Mouse (Mus musculus): Measurements from ENCODE around the gene Necap1. TPM values are rescaled to one million over a fixed set of nuclear protein-coding genes. Genes with fewer than 3 reads are reported as not detected.

Necap1 gene
- 11.7 and 11.9 TPM in 2 replicates for total RNA-seq (2012; rRNA removed)
- 10 to 100 TPM in 1 of 2 experiments, not detected in 1; 19.1 TPM for polyA plus RNA-seq (2012; ENCODE audit: insufficient read depth in 1 of 2, insufficient read length in 2 of 2, low read depth in 1 of 2, low replicate concordance in 2 of 2, missing spikeins in 1 of 2)

DNA sequence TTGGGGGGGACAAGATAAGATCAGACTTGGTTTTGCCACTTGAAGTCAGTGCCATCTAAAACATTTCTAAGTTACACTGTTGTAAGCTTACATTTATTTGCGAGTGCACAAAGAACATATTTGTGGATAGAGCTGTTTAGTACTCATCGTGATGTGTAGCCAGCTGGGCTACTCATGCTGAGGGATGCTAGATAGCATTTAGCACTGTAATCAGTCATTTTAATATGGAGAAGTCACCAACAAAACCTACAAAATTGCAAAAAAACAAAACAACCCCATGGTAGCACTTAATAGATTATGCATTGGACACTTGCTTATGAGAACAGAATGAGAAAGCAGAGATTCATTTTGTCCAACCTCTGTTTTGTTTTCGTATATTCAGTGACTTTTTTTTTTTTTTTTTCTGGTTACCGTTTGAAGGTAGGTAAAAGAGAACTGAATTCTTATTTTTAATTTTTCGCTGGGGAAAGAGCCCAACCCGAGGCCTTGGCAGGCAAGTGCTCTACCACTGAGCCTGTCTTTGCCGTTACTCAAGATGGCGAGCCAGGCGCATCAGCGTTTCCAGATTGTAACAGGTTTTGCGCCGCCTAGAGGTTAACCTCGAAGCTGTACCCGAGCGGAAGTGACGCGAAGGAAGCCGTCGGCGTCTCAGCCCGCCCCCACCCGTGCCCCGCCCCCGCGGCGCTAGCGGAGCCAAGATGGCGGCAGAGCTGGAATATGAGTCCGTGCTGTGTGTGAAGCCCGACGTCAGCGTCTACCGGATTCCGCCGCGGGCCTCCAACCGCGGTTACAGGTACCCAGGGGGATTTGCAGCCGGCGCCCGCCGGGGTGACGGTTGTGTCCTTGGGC lies at the start of gene Necap1:
Gene Necap1, plus strand, starts transcription at position 604 of the 849 bp plus-strand sequence.
- peak within 1 kb of the TSS; percentile 99 for H3K9ac ChIP-seq (ENCODE audit: control insufficient read depth, low read depth, low read length, poor library complexity, severe bottlenecking)
- no peaks in the 10 kb centered on the region for H3K9me3 ChIP-seq (replicated peaks; ENCODE audit: insufficient read depth, low read length)
- H3K4me3 ChIP-seq (ENCODE audit: control insufficient read depth in 1 of 2, insufficient read depth in 1 of 2, low read depth in 2 of 2, low read length in 2 of 2) = peak within 1 kb of the TSS; percentile 83 to 100
- H3K36me3 ChIP-seq (ENCODE audit: control insufficient read depth in 1 of 2, insufficient read depth in 2 of 2, low read length in 2 of 2) = peaks cover 3 to 15% of the 10 kb centered on the region in 2 experiments
- H3K4me1 ChIP-seq (ENCODE audit: control insufficient read depth in 1 of 2, insufficient read depth in 2 of 2, low read length in 2 of 2) = peaks cover 2 to 6% of the 10 kb centered on the region in 2 experiments; a peak in 2 of 4 replicates
- TF ChIP-seq RAD21 (IDR thresholded peaks at IDR 0.05; ENCODE audit: low read depth, low read length) (peak; percentile 48), NELFE (IDR thresholded peaks at IDR 0.05; ENCODE audit: low read depth, low read length) (peak; percentile 91), GABPA (IDR thresholded peaks at IDR 0.05; ENCODE audit: low read depth, low read length) (no peak), E2F4 (IDR thresholded peaks at IDR 0.05; ENCODE audit: borderline replicate concordance, low read depth, low read length) (no peak), SMC3 (IDR thresholded peaks at IDR 0.05; ENCODE audit: low read depth, low read length) (peak; percentile 51), ZNF384 (IDR thresholded peaks at IDR 0.05; ENCODE audit: low read depth, low read length) (peak; percentile 53; the same call in 1 of the 2 replicates), TCF12 (IDR thresholded peaks at IDR 0.05; ENCODE audit: low read depth, low read length) (peak; percentile 81), USF1 (IDR thresholded peaks at IDR 0.05; ENCODE audit: low read depth, low read length) (no peak), POLR2AphosphoS5 (IDR thresholded peaks at IDR 0.05; ENCODE audit: borderline replicate concordance, low read depth, low read length) (no peak), MAX (IDR thresholded peaks at IDR 0.05; ENCODE audit: low read length) (no peak), EP300 (IDR thresholded peaks at IDR 0.05; ENCODE audit: low read depth in 1 of 2, low read length in 2 of 2) (no peak; a peak in 1 of 4 replicates), MAFK (IDR thresholded peaks at IDR 0.05; ENCODE audit: borderline replicate concordance, low read depth, low read length) (no peak), ZMIZ1 (IDR thresholded peaks at IDR 0.05; ENCODE audit: low read depth, low read length) (peak; percentile 80; the same call in 1 of the 2 replicates), MXI1 (IDR thresholded peaks at IDR 0.05; ENCODE audit: low read depth, low read length) (no peak), SIN3A (IDR thresholded peaks at IDR 0.05; ENCODE audit: low read length) (peak; percentile 72), ELF1 (IDR thresholded peaks at IDR 0.05; ENCODE audit: low read depth, low read length) (no peak), TAL1 (IDR thresholded peaks at IDR 0.05; ENCODE audit: low read length) (no peak), BHLHE40 (IDR thresholded peaks at IDR 0.05; ENCODE audit: borderline replicate concordance, low read depth, low read length) (no peak), CTCF (IDR thresholded peaks at IDR 0.05 in 2 of 3, conservative IDR thresholded peaks at IDR 0.05 in 1 of 3; ENCODE audit: control insufficient read depth in 1 of 3, insufficient read depth in 1 of 3, low read depth in 2 of 3, low read length in 3 of 3, poor library complexity in 1 of 3, severe bottlenecking in 1 of 3) (peak; percentile 59 to 90 (median 80); a peak in 5 of 6 replicates), ZC3H11A (IDR thresholded peaks at IDR 0.05; ENCODE audit: low read depth, low read length) (no peak; the same call in 1 of the 2 replicates), POLR2AphosphoS2 (IDR thresholded peaks at IDR 0.05; ENCODE audit: low read length) (peak; percentile 73; the same call in 1 of the 2 replicates), MYB (IDR thresholded peaks at IDR 0.05; ENCODE audit: low read depth, low read length) (0 out of 2 replicates have a peak, but pooled peaks have one; percentile 9), MYC (IDR thresholded peaks at IDR 0.05; ENCODE audit: low read depth, low read length) (no peak; the same call in 1 of the 2 replicates), USF2 (IDR thresholded peaks at IDR 0.05; ENCODE audit: borderline replicate concordance in 1 of 2, insufficient read depth in 1 of 2, low read depth in 1 of 2, low read length in 2 of 2) (no peak), KAT2A (conservative IDR thresholded peaks at IDR 0.05; ENCODE audit: low read depth, low read length) (no peak), TBP (IDR thresholded peaks at IDR 0.05; ENCODE audit: low read depth, low read length) (peak; percentile 77), MAZ (IDR thresholded peaks at IDR 0.05; ENCODE audit: low read depth, low read length) (peak; percentile 86; the same call in 1 of the 2 replicates), HCFC1 (IDR thresholded peaks at IDR 0.05; ENCODE audit: low read depth, low read length) (peak; percentile 89), POLR2A (IDR thresholded peaks at IDR 0.05; ENCODE audit: control insufficient read depth in 1 of 2, insufficient read depth in 1 of 2, low read depth in 1 of 2, low read length in 2 of 2, poor library complexity in 1 of 2) (peak; percentile 74 to 89)
- DNase-seq (ENCODE audit: low read depth, low spot score) = peak; percentile 97
- no peaks in the 10 kb centered on the region for H3K27me3 ChIP-seq (ENCODE audit: control insufficient read depth in 1 of 2, insufficient read depth in 2 of 2, low read length in 2 of 2)
- peak within 1 kb of the TSS; percentile 50 for H3K27ac ChIP-seq (ENCODE audit: control insufficient read depth, low read depth, low read length)
- H3K79me2 ChIP-seq (ENCODE audit: control insufficient read depth, insufficient read depth, low read length, poor library complexity) = peaks cover 24% of the 10 kb centered on the region
